Mouse (Mus musculus) cortical plate, adult 2 months (tissue): ENCODE data around the gene Gins2.

ENCODE experiments used
- CTCF ChIP-seq: fragments of 200-500 bp; IDR thresholded peaks from 2 replicates; pipeline ENCODE4 v1.5.1; 2011; ENCODE audit warnings: mild to moderate bottlenecking, control low read depth, low read length; ENCODE audit not compliant: insufficient read depth; ENCODE audit errors: extremely low read depth
- POLR2A ChIP-seq: fragments of 200-500 bp; IDR thresholded peaks from 2 replicates; pipeline ENCODE4 v1.6.1; 2011; ENCODE audit warnings: mild to moderate bottlenecking, low read length, control low read depth; ENCODE audit not compliant: insufficient read depth; ENCODE audit errors: extremely low read depth

DNA sequence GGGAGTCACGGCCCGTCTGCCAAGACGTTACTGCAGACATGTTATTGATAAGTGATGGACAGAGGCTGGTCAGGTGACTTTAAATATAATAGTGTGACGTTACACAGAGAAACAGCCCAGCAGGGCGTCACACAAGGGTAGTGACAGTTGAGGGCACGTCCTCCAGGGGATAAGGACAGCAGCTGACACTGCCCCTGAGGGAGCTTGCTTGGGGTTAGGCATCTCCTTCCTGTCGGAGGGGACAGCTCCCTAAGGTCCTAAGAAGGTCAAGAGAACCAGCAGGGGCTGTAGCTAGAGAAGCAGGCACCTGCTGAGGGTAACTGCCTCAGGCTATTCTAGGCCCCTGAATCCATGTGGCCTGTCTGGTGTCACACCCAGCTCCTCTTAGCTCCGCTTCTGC lies 17.5 kb downstream of the Gins2 start:
- TF ChIP-seq POLR2A (no peak), CTCF (no peak)
